Mouse (Mus musculus): Measurements from ENCODE around the gene Hip1. TPM values are rescaled to one million over a fixed set of nuclear protein-coding genes. Genes with fewer than 3 reads are reported as not detected.

Hip1 gene
- 44.8 and 45.0 TPM in 2 replicates for polyA plus RNA-seq (2016; fragmentation: Nextera tagmentation; extraction: Ambion mirVana)

GRCm38 (mm10) chr5:135544865-135545797, at the start of gene Hip1:
TSS of gene Hip1 (minus strand) at chr5:135545120.
- Histone ChIP-seq H3K9me3 (replicated peaks) (no peaks in the 10 kb centered on the region), H3K9ac (peak within 1 kb of the TSS; percentile 75), H3K4me1 (replicated peaks) (peaks cover 5% of the 10 kb centered on the region), H3K27me3 (replicated peaks) (peaks cover 7% of the 10 kb centered on the region; the same call in 1 of the 2 replicates), H3K4me2 (peak within 1 kb of the TSS; percentile 94), H3K36me3 (no peaks in the 10 kb centered on the region; the same call in 1 of the 2 replicates), H3K4me3 (peak within 1 kb of the TSS; percentile 74), H3K27ac (ENCODE audit: poor library complexity, severe bottlenecking) (no peak within 1 kb of the TSS)
- ATAC-seq (ENCODE audit: insufficient number of reproducible peaks, low FRiP score): peak; percentile 98
- under 1% methylated on average over 46 of the region's 46 CpGs for WGBS

- H3K9ac ChIP-seq: no peak overlapping the region
- no peaks in the 10 kb centered on the region for H3K4me1 ChIP-seq (replicated peaks)
- H3K27me3 ChIP-seq (replicated peaks): no peaks in the 10 kb centered on the region
- no peak overlapping the region for H3K4me3 ChIP-seq
- H3K9me3 ChIP-seq (replicated peaks): peaks cover 5% of the 10 kb centered on the region
- no peak overlapping the region for H3K27ac ChIP-seq (ENCODE audit: poor library complexity, severe bottlenecking)
- H3K4me2 ChIP-seq: no peak overlapping the region
- 72% methylated on average over 12 of the region's 12 CpGs for WGBS
- no peaks in the 10 kb centered on the region for H3K36me3 ChIP-seq
- ATAC-seq (ENCODE audit: insufficient number of reproducible peaks, low FRiP score): no peak
These were observed 45.3 kb upstream of the Hip1 start for GRCm38 (mm10) chr5:135589996-135590784.

GRCm38 (mm10) chr5:135587764-135588163, 42.8 kb upstream of the Hip1 start:
- ATAC-seq (ENCODE audit: insufficient number of reproducible peaks, low FRiP score): no peak
- H3K4me3 ChIP-seq: no peak overlapping the region
- H3K9ac ChIP-seq: no peak overlapping the region
- no peaks in the 10 kb centered on the region for H3K27me3 ChIP-seq (replicated peaks)
- no peaks in the 10 kb centered on the region for H3K36me3 ChIP-seq
- no peaks in the 10 kb centered on the region for H3K4me1 ChIP-seq (replicated peaks)
- peaks cover 5% of the 10 kb centered on the region for H3K9me3 ChIP-seq (replicated peaks)
- WGBS: 78% methylated on average over 4 of the region's 4 CpGs
- no peak overlapping the region for H3K4me2 ChIP-seq
- H3K27ac ChIP-seq (ENCODE audit: poor library complexity, severe bottlenecking): no peak overlapping the region

GRCm38 (mm10) chr5:135585691-135586090, 40.8 kb upstream of the Hip1 start:
- Histone ChIP-seq H3K4me1 (replicated peaks) (no peaks in the 10 kb centered on the region), H3K27me3 (replicated peaks) (no peaks in the 10 kb centered on the region), H3K9me3 (replicated peaks) (0 out of 2 replicates have a peak, but pooled peaks cover 3% of the 10 kb centered on the region), H3K9ac (no peak overlapping the region), H3K4me3 (no peak overlapping the region), H3K27ac (ENCODE audit: poor library complexity, severe bottlenecking) (no peak overlapping the region), H3K4me2 (no peak overlapping the region), H3K36me3 (no peaks in the 10 kb centered on the region)
- 82% methylated on average over 8 of the region's 8 CpGs for WGBS
- ATAC-seq (ENCODE audit: insufficient number of reproducible peaks, low FRiP score): no peak

GRCm38 (mm10) chr5:135582330-135582729, 37.4 kb upstream of the Hip1 start:
- H3K9ac ChIP-seq: no peak overlapping the region
- no peaks in the 10 kb centered on the region for H3K27me3 ChIP-seq (replicated peaks)
- H3K4me1 ChIP-seq (replicated peaks): no peaks in the 10 kb centered on the region
- no peak overlapping the region for H3K4me2 ChIP-seq
- 70% methylated on average over 4 of the region's 4 CpGs for WGBS
- H3K9me3 ChIP-seq (replicated peaks): peaks cover 8% of the 10 kb centered on the region
- no peak for ATAC-seq (ENCODE audit: insufficient number of reproducible peaks, low FRiP score)
- no peak overlapping the region for H3K4me3 ChIP-seq
- no peak overlapping the region for H3K27ac ChIP-seq (ENCODE audit: poor library complexity, severe bottlenecking)
- H3K36me3 ChIP-seq: no peaks in the 10 kb centered on the region

GRCm38 (mm10) chr5:135579331-135579751, 34.4 kb upstream of the Hip1 start:
- no peak for ATAC-seq (ENCODE audit: insufficient number of reproducible peaks, low FRiP score)
- Histone ChIP-seq H3K27ac (ENCODE audit: poor library complexity, severe bottlenecking) (no peak overlapping the region), H3K9me3 (replicated peaks) (peaks cover 8% of the 10 kb centered on the region), H3K27me3 (replicated peaks) (no peaks in the 10 kb centered on the region), H3K9ac (no peak overlapping the region), H3K4me3 (no peak overlapping the region), H3K36me3 (no peaks in the 10 kb centered on the region), H3K4me2 (no peak overlapping the region), H3K4me1 (replicated peaks) (no peaks in the 10 kb centered on the region)
- WGBS: 82% methylated on average over 10 of the region's 10 CpGs

- no peak for ATAC-seq (ENCODE audit: insufficient number of reproducible peaks, low FRiP score)
These were observed 31.1 kb upstream of the Hip1 start for GRCm38 (mm10) chr5:135576055-135576454.

GRCm38 (mm10) chr5:135573006-135573405, 28.1 kb upstream of the Hip1 start, which contains the start of gene Ccl24:
TSS of gene Ccl24 (minus strand) at chr5:135573049.
- no peaks in the 10 kb centered on the region for H3K36me3 ChIP-seq
- no peak within 1 kb of the TSS for H3K9ac ChIP-seq
- WGBS: 81% methylated on average over 6 of the region's 6 CpGs
- no peak within 1 kb of the TSS for H3K4me3 ChIP-seq
- H3K4me1 ChIP-seq (replicated peaks): no peaks in the 10 kb centered on the region
- no peaks in the 10 kb centered on the region for H3K9me3 ChIP-seq (replicated peaks)
- H3K27ac ChIP-seq (ENCODE audit: poor library complexity, severe bottlenecking): no peak within 1 kb of the TSS
- H3K27me3 ChIP-seq (replicated peaks): no peaks in the 10 kb centered on the region; the same call in 1 of the 2 replicates
- no peak for ATAC-seq (ENCODE audit: insufficient number of reproducible peaks, low FRiP score)
- H3K4me2 ChIP-seq: no peak within 1 kb of the TSS

More at GRCm38 (mm10) chr5:135576055-135576454, 31.1 kb upstream of the Hip1 start:
- H3K36me3 ChIP-seq: no peaks in the 10 kb centered on the region
- H3K27ac ChIP-seq (ENCODE audit: poor library complexity, severe bottlenecking): no peak overlapping the region
- no peak overlapping the region for H3K4me2 ChIP-seq
- H3K4me1 ChIP-seq (replicated peaks): no peaks in the 10 kb centered on the region
- no peaks in the 10 kb centered on the region; the same call in 1 of the 2 replicates for H3K27me3 ChIP-seq (replicated peaks)
- no peak overlapping the region for H3K9ac ChIP-seq
- H3K9me3 ChIP-seq (replicated peaks): peaks cover 5% of the 10 kb centered on the region
- 57% methylated on average over 4 of the region's 4 CpGs for WGBS
- no peak overlapping the region for H3K4me3 ChIP-seq

- 63% methylated on average over 6 of the region's 6 CpGs for WGBS
- H3K4me2 ChIP-seq: no peak overlapping the region
- no peak for ATAC-seq (ENCODE audit: insufficient number of reproducible peaks, low FRiP score)
These were observed 23.8 kb upstream of the Hip1 start for GRCm38 (mm10) chr5:135568698-135569097.

GRCm38 (mm10) chr5:135567556-135568265, 22.8 kb upstream of the Hip1 start:
- no peaks in the 10 kb centered on the region; the same call in 1 of the 2 replicates for H3K27me3 ChIP-seq (replicated peaks)
- H3K4me3 ChIP-seq: no peak overlapping the region
- WGBS: 61% methylated on average over 6 of the region's 6 CpGs
- H3K36me3 ChIP-seq: no peaks in the 10 kb centered on the region
- H3K9ac ChIP-seq: no peak overlapping the region
- H3K27ac ChIP-seq (ENCODE audit: poor library complexity, severe bottlenecking): no peak overlapping the region
- H3K4me2 ChIP-seq: no peak overlapping the region
- no peaks in the 10 kb centered on the region; the same call in 1 of the 2 replicates for H3K9me3 ChIP-seq (replicated peaks)
- ATAC-seq (ENCODE audit: insufficient number of reproducible peaks, low FRiP score): no peak
- H3K4me1 ChIP-seq (replicated peaks): no peaks in the 10 kb centered on the region

More at GRCm38 (mm10) chr5:135568698-135569097, 23.8 kb upstream of the Hip1 start:
- Histone ChIP-seq H3K9ac (no peak overlapping the region), H3K27me3 (replicated peaks) (no peaks in the 10 kb centered on the region; the same call in 1 of the 2 replicates), H3K27ac (ENCODE audit: poor library complexity, severe bottlenecking) (no peak overlapping the region), H3K4me1 (replicated peaks) (no peaks in the 10 kb centered on the region), H3K36me3 (no peaks in the 10 kb centered on the region), H3K9me3 (replicated peaks) (no peaks in the 10 kb centered on the region), H3K4me3 (no peak overlapping the region)
